Mouse (Mus musculus) midbrain, embryonic 10.5 days (tissue): Measurements from ENCODE around the gene Unc5b. TPM values are rescaled to one million over a fixed set of nuclear protein-coding genes. Genes with fewer than 3 reads are reported as not detected.
A peak's percentile ranks its signal among the peaks of the same experiment; 100 is the strongest.
"Not testable (repeated sequence)": the region's sequence is repeated elsewhere in the genome, so short reads cannot be mapped to it uniquely, and the experiment has no call there.

ENCODE experiments used
- DNase-seq: peaks from one replicate; pipeline ENCODE4 v3.0.0-alpha.2; 2017; ENCODE audit warnings: low spot score
- H3K27ac ChIP-seq: fragments of 300-500 bp; sonication (generic); replicated peaks from 2 replicates; pipeline ENCODE4 v1.5.1; 2016; ENCODE audit warnings: mild to moderate bottlenecking
- H3K27me3 ChIP-seq: fragments of 300-500 bp; sonication (generic); 2 replicates; pipeline ENCODE4 v1.6.1; 2016; ENCODE audit warnings: low read depth, mild to moderate bottlenecking; ENCODE audit not compliant: poor library complexity, severe bottlenecking
- H3K36me3 ChIP-seq: fragments of 300-500 bp; sonication (generic); 2 replicates; pipeline ENCODE4 v1.6.1; 2016; ENCODE audit warnings: mild to moderate bottlenecking, moderate library complexity
- H3K4me1 ChIP-seq: fragments of 300-500 bp; sonication (generic); 2 replicates; pipeline ENCODE4 v1.6.1; 2016
- H3K4me3 ChIP-seq: fragments of 300-500 bp; sonication (generic); 2 replicates; pipeline ENCODE4 v1.5.1; 2016; ENCODE audit warnings: mild to moderate bottlenecking, moderate library complexity
- H3K9me3 ChIP-seq: fragments of 300-500 bp; sonication (generic); replicated peaks from 2 replicates; pipeline ENCODE4 v1.6.1; 2016; ENCODE audit warnings: mild to moderate bottlenecking
- WGBS: fragments of 180-500 bp; shearing (Covaris S2); methylation state at CpG from one replicate; pipeline ENCODE4 v1.1.7; 2016; 5-methylcytosine and 5-hydroxymethylcytosine counted together
- polyA plus RNA-seq: library from polyadenylated mRNA; unstranded; fragments of >200 nt; fragmentation: Nextera tagmentation; extraction: Ambion mirVana; gene quantifications from 2 replicates; pipeline ENCODE4 v1.2.1, GENCODE M21; 2016

The Unc5b gene
- polyA plus RNA-seq = 2.7 and 3.2 TPM in 2 replicates

DNA sequence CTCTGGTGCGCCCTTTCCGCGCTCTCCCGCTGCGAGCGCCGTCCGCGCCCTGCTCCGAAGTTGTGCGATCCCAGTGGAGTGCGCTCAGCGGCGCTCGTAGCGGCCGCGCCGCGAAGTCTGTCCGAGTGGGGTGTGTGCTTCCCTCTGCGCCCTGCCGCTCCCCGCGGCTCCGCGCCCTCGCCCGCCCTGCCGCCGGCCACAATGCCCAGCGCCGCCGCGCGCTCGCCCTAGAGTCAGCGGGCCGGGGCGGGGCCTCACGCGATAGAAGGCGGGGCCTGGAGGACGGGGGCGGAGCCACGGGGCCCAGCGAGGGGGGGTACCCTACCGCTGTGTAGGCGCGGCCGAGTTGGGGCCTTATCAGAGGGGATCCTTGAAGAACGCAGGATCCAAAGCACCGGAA is at the start of gene Unc5b:
Gene Unc5b, minus strand, starts transcription at position 203 of the 400 bp plus-strand sequence.
- Histone ChIP-seq H3K27me3 (peaks cover 99% of the 10 kb centered on the region), H3K27ac (peak within 1 kb of the TSS; percentile 82), H3K9me3 (no peaks in the 10 kb centered on the region), H3K36me3 (no peaks in the 10 kb centered on the region), H3K4me1 (peaks cover 55% of the 10 kb centered on the region), H3K4me3 (peak within 1 kb of the TSS; percentile 70)
- DNase-seq = peak; percentile 90
- under 1% methylated on average over 53 of the region's 53 CpGs for WGBS

DNA sequence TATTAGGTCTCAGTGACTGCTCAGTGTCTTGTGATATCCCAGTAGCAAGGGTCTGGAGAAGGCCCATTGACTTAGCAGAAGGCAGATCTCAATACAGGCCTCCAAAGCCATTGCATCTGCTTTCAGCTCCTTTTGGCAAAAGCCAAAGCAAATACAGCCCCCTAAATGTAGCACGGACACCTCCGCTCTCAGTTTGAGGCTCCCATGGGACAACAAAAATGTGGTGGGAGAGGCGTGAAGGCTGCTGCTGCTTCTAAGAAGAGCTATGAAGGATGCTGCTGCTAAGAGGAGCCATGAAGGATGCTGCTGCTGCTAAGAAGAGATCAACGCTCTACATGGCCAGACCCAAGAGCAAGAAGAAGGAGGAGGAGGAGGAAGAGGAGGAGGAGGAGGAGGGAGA is 48.4 kb upstream of the Unc5b start:
- H3K9me3 ChIP-seq = 0 out of 2 replicates have a peak, but pooled peaks cover 5% of the 10 kb centered on the region
- H3K36me3 ChIP-seq = no peaks in the 10 kb centered on the region
- no peak for DNase-seq
- no peaks in the 10 kb centered on the region; the same call in 1 of the 2 replicates for H3K27me3 ChIP-seq
- no peak overlapping the region for H3K27ac ChIP-seq
- H3K4me3 ChIP-seq = no peak overlapping the region
- peaks cover under 1% of the 10 kb centered on the region; the same call in 1 of the 2 replicates for H3K4me1 ChIP-seq
- whole genome bisulfite sequencing = 93% methylated on average over 4 of the region's 4 CpGs

DNA sequence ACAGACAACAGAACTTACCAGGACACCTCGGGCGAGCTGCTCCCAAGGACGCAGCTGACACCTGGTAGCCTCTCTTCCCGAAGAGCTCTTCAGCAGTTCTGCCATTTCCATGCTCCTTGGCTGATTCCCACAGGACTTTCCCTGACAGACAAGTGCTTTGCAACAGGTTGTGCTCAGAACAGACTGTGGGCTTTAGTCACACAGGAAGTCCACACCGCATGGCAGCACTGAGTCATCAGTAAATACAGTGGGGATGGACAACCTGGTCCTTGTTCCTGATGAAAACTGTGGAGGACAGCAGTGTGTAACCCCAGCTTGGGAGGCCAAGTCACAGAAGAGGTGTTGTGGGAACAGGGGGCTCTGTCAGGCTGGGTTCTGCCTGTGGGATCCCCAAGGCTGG is 45.7 kb upstream of the Unc5b start:
- Histone ChIP-seq H3K4me3 (no peak overlapping the region), H3K4me1 (no peaks in the 10 kb centered on the region), H3K27ac (no peak overlapping the region), H3K27me3 (no peaks in the 10 kb centered on the region), H3K9me3 (0 out of 2 replicates have a peak, but pooled peaks cover 3% of the 10 kb centered on the region), H3K36me3 (no peaks in the 10 kb centered on the region)
- DNase-seq = no peak
- 84% methylated on average over 5 of the region's 5 CpGs for WGBS

DNA sequence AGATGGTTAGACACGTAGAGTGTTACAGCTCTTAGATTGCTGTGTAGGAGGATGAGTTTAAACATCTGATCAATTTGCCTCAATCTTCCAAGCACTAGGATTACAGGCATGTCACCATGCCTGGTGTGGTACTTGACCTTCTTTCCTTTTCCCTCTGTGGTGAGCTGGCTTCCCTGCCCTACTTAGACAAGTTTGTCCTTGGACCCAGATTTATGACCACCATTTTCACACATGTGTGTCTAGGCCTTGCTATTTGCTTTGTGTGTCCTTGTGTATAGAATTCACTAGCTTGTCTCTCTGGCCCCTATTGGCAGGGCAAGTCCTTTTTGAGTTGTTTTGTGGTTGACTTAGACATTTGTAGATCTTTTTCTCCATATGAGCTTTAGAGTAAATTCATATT is 43.6 kb upstream of the Unc5b start:
- Histone ChIP-seq H3K4me1 (no peaks in the 10 kb centered on the region), H3K4me3 (no peak overlapping the region), H3K9me3 (0 out of 2 replicates have a peak, but pooled peaks cover 3% of the 10 kb centered on the region), H3K27me3 (no peaks in the 10 kb centered on the region), H3K27ac (no peak overlapping the region), H3K36me3 (no peaks in the 10 kb centered on the region)
- 91% methylated on average over 1 of the region's 1 CpGs for WGBS
- no peak for DNase-seq

DNA sequence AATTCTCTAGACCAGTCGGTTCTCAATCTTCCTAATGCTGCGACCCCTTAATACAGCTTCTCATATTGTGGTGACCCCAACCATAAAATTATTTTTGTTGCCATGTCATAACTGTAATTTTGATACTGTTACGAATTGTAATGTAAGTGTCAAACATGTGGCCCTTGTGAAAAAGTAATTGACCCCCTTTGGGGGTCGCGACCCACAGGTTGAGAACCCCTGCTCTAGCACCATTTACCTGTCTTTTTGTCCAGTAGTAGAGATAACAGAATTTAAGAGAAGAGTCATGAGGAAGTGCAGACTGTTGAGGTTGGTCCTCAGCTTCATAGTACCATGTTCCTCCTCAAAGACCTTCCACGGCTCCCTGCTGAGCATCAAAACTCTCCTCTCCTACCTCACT is 31.9 kb upstream of the Unc5b start:
- Histone ChIP-seq H3K27ac (no peak overlapping the region), H3K9me3 (no peaks in the 10 kb centered on the region), H3K36me3 (no peaks in the 10 kb centered on the region), H3K4me1 (peaks cover 10% of the 10 kb centered on the region), H3K4me3 (no peak overlapping the region), H3K27me3 (0 out of 2 replicates have a peak, but pooled peaks cover 4% of the 10 kb centered on the region)
- DNase-seq = no peak
- WGBS = 83% methylated on average over 6 of the region's 6 CpGs

DNA sequence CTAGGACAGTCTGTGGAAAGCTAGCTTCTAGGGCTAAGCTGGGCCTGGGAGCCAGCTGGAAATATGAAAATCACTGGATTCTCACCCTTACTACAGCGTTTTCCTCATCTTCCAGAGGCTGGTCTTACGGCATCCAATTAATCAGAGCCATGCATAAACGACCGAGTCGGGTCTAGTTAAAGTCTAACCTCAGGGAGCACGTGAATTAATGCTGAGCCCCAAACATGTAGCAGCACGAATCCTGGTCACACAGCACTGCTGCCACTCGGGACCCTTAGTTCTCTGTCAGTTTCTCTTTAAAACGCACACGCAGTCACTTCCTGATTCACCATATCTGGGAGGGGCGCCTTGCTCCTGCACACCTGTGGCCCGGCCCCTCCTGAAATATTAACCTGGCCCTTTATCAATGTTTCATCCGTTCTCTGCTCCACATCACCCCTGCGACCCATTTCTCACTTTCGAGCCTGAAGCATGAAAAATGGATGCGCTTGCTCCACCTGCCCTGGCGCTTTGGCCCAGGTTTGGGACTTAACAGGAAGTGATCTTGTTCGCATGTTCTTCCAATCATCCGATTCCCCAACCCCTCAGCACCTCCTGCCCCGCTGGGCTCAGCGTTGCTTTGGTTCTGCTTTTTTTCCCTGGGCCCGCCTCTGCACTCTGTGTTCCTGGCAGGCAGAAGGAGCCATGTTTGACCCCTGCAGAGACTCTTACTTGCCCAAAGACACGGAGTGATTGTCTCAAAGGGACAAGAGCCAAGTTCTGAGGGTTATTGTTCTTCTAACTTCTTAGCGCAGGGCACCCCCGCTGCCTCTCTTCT is 31.3 kb upstream of the Unc5b start:
- no peak for DNase-seq

DNA sequence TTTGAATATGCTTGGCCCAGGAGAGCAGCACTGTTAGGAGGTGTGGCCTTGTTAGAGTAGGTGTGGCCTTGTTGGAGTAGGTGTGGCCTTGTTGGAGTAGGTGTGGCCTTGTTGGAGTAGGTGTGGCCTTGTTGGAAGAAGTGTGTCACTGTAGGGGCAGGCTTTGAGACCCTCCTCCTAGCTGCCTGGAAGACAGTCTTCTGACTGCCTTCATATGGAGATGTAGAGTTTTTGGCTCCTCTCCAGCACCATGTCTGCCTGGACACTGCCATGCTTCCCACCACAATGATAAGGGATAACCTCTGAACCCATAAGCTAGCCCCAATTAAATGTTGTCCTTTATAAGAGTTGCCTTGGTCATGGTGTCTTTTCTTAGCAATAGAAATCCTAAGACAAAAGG is 13.9 kb upstream of the Unc5b start:
- H3K4me1 ChIP-seq, H3K4me3 ChIP-seq, H3K27ac ChIP-seq, H3K9me3 ChIP-seq, DNase-seq, H3K27me3 ChIP-seq, H3K36me3 ChIP-seq: not testable (repeated sequence)

More for the DNA sequence above, 31.3 kb upstream of the Unc5b start:
- Histone ChIP-seq H3K36me3 (no peaks in the 10 kb centered on the region), H3K4me3 (no peak overlapping the region), H3K9me3 (no peaks in the 10 kb centered on the region), H3K27me3 (0 out of 2 replicates have a peak, but pooled peaks cover 4% of the 10 kb centered on the region), H3K27ac (peak overlapping the region; percentile 52; the same call in 1 of the 2 replicates), H3K4me1 (peaks cover 10% of the 10 kb centered on the region)
- WGBS = 73% methylated on average over 25 of the region's 25 CpGs

DNA sequence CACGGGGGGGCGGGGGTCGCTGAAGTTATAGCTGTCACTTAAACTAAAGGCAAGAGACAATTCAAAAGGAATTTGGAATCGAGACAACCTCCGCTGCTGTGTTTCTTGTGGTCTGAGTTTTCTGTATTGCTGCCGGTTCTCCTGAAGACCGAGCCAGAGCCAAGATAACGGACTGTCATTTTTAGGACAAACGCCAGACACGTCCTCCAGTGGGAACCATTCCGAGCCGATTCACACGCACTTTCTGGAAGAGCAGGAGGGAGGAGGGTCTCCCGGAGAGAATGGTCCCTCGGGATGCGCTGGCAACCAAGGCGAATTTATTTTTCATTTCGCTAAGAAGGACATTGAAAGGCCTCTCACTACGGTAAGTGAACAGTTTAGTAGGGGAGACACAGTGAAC is 7.4 kb upstream of the Unc5b start:
- H3K27ac ChIP-seq = no peak overlapping the region
- 75% methylated on average over 19 of the region's 19 CpGs for WGBS
- no peaks in the 10 kb centered on the region for H3K9me3 ChIP-seq
- peaks cover 7% of the 10 kb centered on the region; the same call in 1 of the 2 replicates for H3K4me1 ChIP-seq
- DNase-seq = no peak
- H3K36me3 ChIP-seq = no peaks in the 10 kb centered on the region
- no peak overlapping the region for H3K4me3 ChIP-seq
- peaks cover 38% of the 10 kb centered on the region for H3K27me3 ChIP-seq

DNA sequence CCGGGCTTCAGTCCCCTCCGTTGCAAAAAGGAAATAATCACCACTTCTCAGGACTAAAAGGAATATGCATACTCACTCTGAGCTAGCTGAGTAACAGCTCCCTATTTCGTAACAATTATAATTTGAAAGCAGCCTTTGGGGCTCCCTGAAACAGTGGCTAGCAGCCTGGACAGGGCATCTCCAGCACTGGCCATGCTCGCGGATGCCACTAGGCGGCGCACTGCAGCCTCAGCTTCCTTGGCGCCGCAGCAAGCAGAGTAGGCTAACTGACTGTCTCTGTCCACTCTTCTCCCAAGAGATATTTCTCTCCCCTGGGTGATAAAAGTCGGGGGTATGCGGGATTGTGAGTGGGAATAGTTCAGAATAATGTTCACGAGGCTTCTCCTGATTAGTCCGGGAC is 3.6 kb upstream of the Unc5b start:
- Histone ChIP-seq H3K4me1 (peaks cover 30% of the 10 kb centered on the region), H3K27ac (no peak overlapping the region), H3K4me3 (no peak overlapping the region), H3K36me3 (no peaks in the 10 kb centered on the region), H3K9me3 (no peaks in the 10 kb centered on the region), H3K27me3 (peaks cover 77% of the 10 kb centered on the region)
- DNase-seq = peak; percentile 79
- WGBS = 3% methylated on average over 13 of the region's 13 CpGs

DNA sequence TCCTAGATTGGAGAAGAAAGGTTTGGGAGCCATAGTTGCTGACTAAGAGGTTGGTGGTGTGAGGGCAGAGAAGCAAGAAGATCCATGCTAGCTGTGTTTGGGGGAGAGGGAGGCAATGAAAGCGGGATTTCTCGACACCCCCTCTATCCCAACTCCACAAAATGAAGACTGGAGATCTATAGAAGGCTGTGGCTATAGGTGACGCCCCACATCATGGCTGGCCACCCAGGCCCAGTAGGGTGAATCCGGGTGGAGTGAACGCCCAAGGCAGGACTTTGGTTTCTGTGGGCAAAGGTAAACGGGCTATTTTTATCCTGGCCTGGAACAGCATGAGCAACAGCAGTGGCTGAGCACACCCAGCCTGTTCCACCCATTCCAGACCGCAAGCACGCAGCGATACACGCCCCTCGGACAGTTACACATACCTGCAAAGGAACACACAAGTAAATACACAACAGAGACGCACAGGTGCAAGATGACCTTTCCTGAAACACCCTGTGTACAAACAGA is 1.3 kb upstream of the Unc5b start:
- Histone ChIP-seq H3K9me3 (no peaks in the 10 kb centered on the region), H3K27ac (no peak overlapping the region), H3K4me1 (peaks cover 41% of the 10 kb centered on the region), H3K4me3 (no peak overlapping the region), H3K27me3 (peaks cover 99% of the 10 kb centered on the region), H3K36me3 (no peaks in the 10 kb centered on the region)
- 78% methylated on average over 12 of the region's 12 CpGs for WGBS
- DNase-seq = no peak

DNA sequence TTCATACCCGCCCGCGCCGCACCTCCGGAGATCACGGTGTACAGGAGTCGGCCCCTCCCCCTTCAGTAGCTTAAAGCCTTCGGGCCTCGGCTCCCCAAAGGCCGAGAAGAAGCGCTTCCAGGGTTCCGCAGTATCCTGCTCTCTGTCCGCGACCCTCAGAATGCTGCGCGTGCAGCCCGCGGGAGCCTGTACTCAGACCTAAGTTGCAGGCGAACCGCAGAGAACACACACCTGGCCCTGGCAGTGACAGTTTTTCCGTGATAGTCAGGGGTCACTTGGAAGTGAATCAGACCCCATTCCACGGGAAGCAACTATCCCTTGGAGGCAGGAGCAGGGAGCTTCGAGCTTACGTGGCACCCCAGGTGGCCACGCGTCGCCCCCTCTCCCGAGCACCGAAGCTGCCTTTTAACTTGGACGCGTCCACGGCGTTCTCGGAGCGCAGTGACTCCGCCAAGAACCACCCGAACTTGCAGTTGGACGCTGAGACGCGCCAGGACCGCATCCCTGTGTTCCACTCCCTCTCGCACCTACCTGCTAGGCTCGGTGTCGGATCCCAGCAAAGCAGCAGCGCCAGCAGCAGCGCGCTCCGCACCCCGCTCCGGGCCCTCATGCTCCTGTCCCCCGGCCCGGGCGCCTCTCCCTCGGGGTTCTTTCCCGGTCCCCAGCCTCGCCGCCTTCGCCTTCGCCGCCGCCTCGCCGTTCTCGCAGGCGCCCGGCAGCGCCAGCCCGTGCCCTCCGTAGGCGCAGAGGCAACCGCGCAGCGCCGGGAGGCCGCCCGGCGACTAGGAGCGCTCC is 628 bp downstream of the Unc5b start:
- Histone ChIP-seq H3K27me3 (peaks cover 99% of the 10 kb centered on the region), H3K4me1 (peaks cover 61% of the 10 kb centered on the region), H3K27ac (peak overlapping the region; percentile 82), H3K36me3 (no peaks in the 10 kb centered on the region), H3K4me3 (peak overlapping the region; percentile 70), H3K9me3 (no peaks in the 10 kb centered on the region)
- DNase-seq = no peak
- WGBS = under 1% methylated on average over 78 of the region's 78 CpGs

DNA sequence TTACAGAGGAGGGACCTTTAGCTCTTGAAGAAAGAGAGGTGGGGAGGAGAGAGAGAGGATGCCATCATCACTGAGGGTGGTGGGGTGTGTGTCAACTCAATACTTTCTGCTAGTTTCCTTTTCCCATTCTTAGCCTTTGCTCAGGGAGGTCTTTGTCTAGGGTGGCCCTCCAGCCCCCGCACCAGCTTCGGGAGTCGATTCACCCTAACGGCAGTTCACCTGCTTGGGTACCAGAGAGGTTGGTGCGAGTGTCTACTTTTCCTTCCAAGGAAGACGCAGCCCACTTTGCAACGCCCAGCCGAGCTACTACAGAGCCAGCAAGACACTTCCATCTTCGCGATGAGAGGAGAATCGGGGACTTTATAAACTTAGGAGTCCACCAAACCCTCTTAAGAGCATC is 1.4 kb downstream of the Unc5b start:
- whole genome bisulfite sequencing = 2% methylated on average over 11 of the region's 11 CpGs
- no peaks in the 10 kb centered on the region for H3K36me3 ChIP-seq
- H3K27me3 ChIP-seq = peaks cover 100% of the 10 kb centered on the region
- peaks cover 66% of the 10 kb centered on the region for H3K4me1 ChIP-seq
- H3K9me3 ChIP-seq = no peaks in the 10 kb centered on the region
- H3K4me3 ChIP-seq = peak overlapping the region; percentile 70
- no peak overlapping the region for H3K27ac ChIP-seq
- DNase-seq = no peak
